Mouse (Mus musculus) heart, embryonic 12.5 days (tissue): ENCODE measurements at regions not wholly inside any gene's neighbourhood (a gene's known extent, or its start where the extent isn't known, plus 50 kb on each side); places are given as distances from the start of the nearest gene placed in this dataset.

Experiments used
- ATAC-seq: fragments of 200-750 bp; cut with Nextera tagmentation; 2 replicates; pipeline ENCODE4 v1.8.0; 2017; ENCODE audit warnings: moderate TSS enrichment, moderate library complexity; ENCODE audit not compliant: insufficient number of reproducible peaks, low FRiP score
- H3K27ac ChIP-seq: fragments of 300-500 bp; sonication (generic); 2 replicates; pipeline ENCODE4 v1.5.1; 2016; ENCODE audit warnings: mild to moderate bottlenecking, moderate library complexity; ENCODE audit not compliant: poor library complexity, severe bottlenecking
- H3K27me3 ChIP-seq: fragments of 300-500 bp; sonication (generic); replicated peaks from 2 replicates; pipeline ENCODE4 v1.6.1; 2016; ENCODE audit warnings: mild to moderate bottlenecking, moderate library complexity
- H3K36me3 ChIP-seq: fragments of 300-500 bp; sonication (generic); 2 replicates; pipeline ENCODE4 v1.6.1; 2016; ENCODE audit warnings: mild to moderate bottlenecking, moderate library complexity
- H3K4me1 ChIP-seq: fragments of 300-500 bp; sonication (generic); replicated peaks from 2 replicates; pipeline ENCODE4 v1.6.1; 2016; ENCODE audit warnings: mild to moderate bottlenecking
- H3K4me2 ChIP-seq: fragments of 300-500 bp; sonication (generic); 2 replicates; pipeline ENCODE4 v1.6.1; 2016; ENCODE audit warnings: mild to moderate bottlenecking, moderate library complexity
- H3K4me3 ChIP-seq: fragments of 300-500 bp; sonication (generic); 2 replicates; pipeline ENCODE4 v1.5.1; 2016; ENCODE audit warnings: mild to moderate bottlenecking
- H3K9ac ChIP-seq: fragments of 300-500 bp; sonication (generic); 2 replicates; pipeline ENCODE4 v1.6.1; 2016; ENCODE audit warnings: mild to moderate bottlenecking, moderate library complexity
- H3K9me3 ChIP-seq: fragments of 300-500 bp; sonication (generic); replicated peaks from 2 replicates; pipeline ENCODE4 v1.6.1; 2016; ENCODE audit warnings: mild to moderate bottlenecking, moderate library complexity
- WGBS: fragments of 180-500 bp; shearing (Covaris S2); methylation state at CpG from one replicate; pipeline ENCODE4 v1.1.7; 2016; 5-methylcytosine and 5-hydroxymethylcytosine counted together

- Histone ChIP-seq H3K4me1 (peaks cover 11% of the 10 kb centered on the region), H3K9ac (no peak overlapping the region), H3K4me3 (no peak overlapping the region), H3K36me3 (no peaks in the 10 kb centered on the region), H3K9me3 (no peaks in the 10 kb centered on the region), H3K27me3 (no peaks in the 10 kb centered on the region), H3K27ac (no peak overlapping the region), H3K4me2 (no peak overlapping the region)
- WGBS: 88% methylated on average over 8 of the region's 8 CpGs
- no peak for ATAC-seq
These were observed 110.9 kb upstream of the Irf2bp2 start for GRCm38 (mm10) chr8:126704706-126705105.

GRCm38 (mm10) chr8:126703546-126703945 lies 109.8 kb upstream of the Irf2bp2 start:
- Histone ChIP-seq H3K4me1 (peaks cover 21% of the 10 kb centered on the region), H3K4me2 (no peak overlapping the region), H3K4me3 (no peak overlapping the region), H3K27ac (no peak overlapping the region), H3K27me3 (no peaks in the 10 kb centered on the region), H3K36me3 (no peaks in the 10 kb centered on the region), H3K9me3 (no peaks in the 10 kb centered on the region), H3K9ac (no peak overlapping the region)
- ATAC-seq: no peak
- 84% methylated on average over 5 of the region's 5 CpGs for WGBS

- H3K4me1 ChIP-seq: peaks cover 17% of the 10 kb centered on the region
- H3K27ac ChIP-seq: no peak overlapping the region
- WGBS: 76% methylated on average over 6 of the region's 6 CpGs
- H3K27me3 ChIP-seq: no peaks in the 10 kb centered on the region
- H3K9ac ChIP-seq: no peak overlapping the region
- H3K9me3 ChIP-seq: no peaks in the 10 kb centered on the region
- no peak overlapping the region for H3K4me3 ChIP-seq
- no peak for ATAC-seq
- H3K36me3 ChIP-seq: no peaks in the 10 kb centered on the region
- no peak overlapping the region for H3K4me2 ChIP-seq
These were observed 108.5 kb upstream of the Irf2bp2 start for GRCm38 (mm10) chr8:126702294-126702693.

GRCm38 (mm10) chr8:126699389-126699775 lies 105.6 kb upstream of the Irf2bp2 start:
- Histone ChIP-seq H3K4me3 (no peak overlapping the region), H3K27ac (peak overlapping the region; percentile 86), H3K27me3 (no peaks in the 10 kb centered on the region), H3K36me3 (no peaks in the 10 kb centered on the region), H3K9ac (no peak overlapping the region), H3K4me2 (0 out of 2 replicates have a peak overlapping the region, but pooled peaks have one; percentile 1), H3K9me3 (no peaks in the 10 kb centered on the region), H3K4me1 (peaks cover 20% of the 10 kb centered on the region)
- 17% methylated on average over 6 of the region's 6 CpGs for whole genome bisulfite sequencing
- ATAC-seq: 0 out of 2 replicates have a peak, but pooled peaks have one; percentile 54

GRCm38 (mm10) chr8:126698601-126699388 lies 105.0 kb upstream of the Irf2bp2 start:
- peaks cover 20% of the 10 kb centered on the region for H3K4me1 ChIP-seq
- ATAC-seq: no peak
- no peaks in the 10 kb centered on the region for H3K9me3 ChIP-seq
- H3K36me3 ChIP-seq: no peaks in the 10 kb centered on the region
- 30% methylated on average over 7 of the region's 7 CpGs for WGBS
- no peak overlapping the region for H3K4me2 ChIP-seq
- H3K27me3 ChIP-seq: no peaks in the 10 kb centered on the region
- no peak overlapping the region for H3K4me3 ChIP-seq
- H3K9ac ChIP-seq: peak overlapping the region; percentile 29; the same call in 1 of the 2 replicates
- peak overlapping the region; percentile 86 for H3K27ac ChIP-seq

GRCm38 (mm10) chr8:126696346-126697010 lies 102.7 kb upstream of the Irf2bp2 start:
- 71% methylated on average over 7 of the region's 7 CpGs for WGBS
- H3K4me2 ChIP-seq: no peak overlapping the region
- no peak for ATAC-seq
- H3K9me3 ChIP-seq: no peaks in the 10 kb centered on the region
- no peak overlapping the region for H3K9ac ChIP-seq
- H3K27me3 ChIP-seq: no peaks in the 10 kb centered on the region
- H3K27ac ChIP-seq: no peak overlapping the region
- H3K4me3 ChIP-seq: no peak overlapping the region
- H3K4me1 ChIP-seq: peaks cover 33% of the 10 kb centered on the region
- no peaks in the 10 kb centered on the region for H3K36me3 ChIP-seq

- WGBS: 79% methylated on average over 7 of the region's 7 CpGs
- no peaks in the 10 kb centered on the region for H3K9me3 ChIP-seq
- ATAC-seq: no peak
- H3K9ac ChIP-seq: no peak overlapping the region
- no peaks in the 10 kb centered on the region for H3K36me3 ChIP-seq
- H3K4me2 ChIP-seq: no peak overlapping the region
- H3K4me3 ChIP-seq: no peak overlapping the region
- H3K27me3 ChIP-seq: no peaks in the 10 kb centered on the region
- no peak overlapping the region for H3K27ac ChIP-seq
- H3K4me1 ChIP-seq: peaks cover 28% of the 10 kb centered on the region
These were observed 100.6 kb upstream of the Irf2bp2 start for GRCm38 (mm10) chr8:126694370-126694769.

- Histone ChIP-seq H3K4me1 (peaks cover 22% of the 10 kb centered on the region), H3K27me3 (no peaks in the 10 kb centered on the region), H3K4me2 (no peak overlapping the region), H3K4me3 (no peak overlapping the region), H3K9ac (no peak overlapping the region), H3K36me3 (no peaks in the 10 kb centered on the region), H3K27ac (no peak overlapping the region), H3K9me3 (no peaks in the 10 kb centered on the region)
- ATAC-seq: no peak
- 63% methylated on average over 1 of the region's 1 CpGs for WGBS
These were observed 99.9 kb upstream of the Irf2bp2 start for GRCm38 (mm10) chr8:126693642-126694041.

GRCm38 (mm10) chr8:126692711-126693110 lies 98.9 kb upstream of the Irf2bp2 start:
- ATAC-seq: no peak
- Histone ChIP-seq H3K4me3 (no peak overlapping the region), H3K4me1 (peaks cover 17% of the 10 kb centered on the region), H3K36me3 (no peaks in the 10 kb centered on the region), H3K9me3 (no peaks in the 10 kb centered on the region), H3K4me2 (no peak overlapping the region), H3K27me3 (no peaks in the 10 kb centered on the region), H3K27ac (no peak overlapping the region), H3K9ac (no peak overlapping the region)
- WGBS: 78% methylated on average over 3 of the region's 3 CpGs

- no peak for ATAC-seq
- Histone ChIP-seq H3K36me3 (no peaks in the 10 kb centered on the region), H3K9ac (no peak overlapping the region), H3K4me3 (no peak overlapping the region), H3K4me1 (peaks cover 17% of the 10 kb centered on the region), H3K4me2 (no peak overlapping the region), H3K27me3 (no peaks in the 10 kb centered on the region), H3K27ac (peak overlapping the region; percentile 26; the same call in 1 of the 2 replicates), H3K9me3 (no peaks in the 10 kb centered on the region)
- 53% methylated on average over 3 of the region's 3 CpGs for WGBS
These were observed 98.5 kb upstream of the Irf2bp2 start for GRCm38 (mm10) chr8:126692263-126692662.

- WGBS: 77% methylated on average over 5 of the region's 5 CpGs
- no peaks in the 10 kb centered on the region for H3K9me3 ChIP-seq
- H3K27ac ChIP-seq: no peak overlapping the region
- H3K27me3 ChIP-seq: no peaks in the 10 kb centered on the region
- H3K4me3 ChIP-seq: no peak overlapping the region
- peaks cover 24% of the 10 kb centered on the region for H3K4me1 ChIP-seq
- no peaks in the 10 kb centered on the region for H3K36me3 ChIP-seq
- ATAC-seq: no peak
- H3K4me2 ChIP-seq: no peak overlapping the region
- no peak overlapping the region for H3K9ac ChIP-seq
These were observed 94.7 kb upstream of the Irf2bp2 start for GRCm38 (mm10) chr8:126688450-126688849.
